Mouse (Mus musculus): ENCODE data around the gene Notch4. TPM values are rescaled to one million over a fixed set of nuclear protein-coding genes. Genes with fewer than 3 reads are reported as not detected.
"Not testable (repeated sequence)": the region's sequence is repeated elsewhere in the genome, so short reads cannot be mapped to it uniquely, and the experiment has no call there.

The Notch4 gene
- polyA plus RNA-seq (2015; fragmentation: Nextera tagmentation; extraction: Ambion mirVana), result 7.2 and 11.8 TPM in 2 replicates

GRCm38 (mm10) chr17:34564003-34564421, at the start of gene Notch4:
Gene Notch4 (plus strand): TSS chr17:34564268.
- Histone ChIP-seq H3K4me1 (no peaks in the 10 kb centered on the region), H3K4me3 (no peak within 1 kb of the TSS), H3K27ac (0 out of 2 replicates have a peak within 1 kb of the TSS, but pooled peaks have one; percentile 21), H3K4me2 (0 out of 2 replicates have a peak within 1 kb of the TSS, but pooled peaks have one; percentile 12), H3K9me3 (no peaks in the 10 kb centered on the region), H3K27me3 (replicated peaks) (0 out of 2 replicates have a peak, but pooled peaks cover 5% of the 10 kb centered on the region), H3K9ac (no peak within 1 kb of the TSS), H3K36me3 (replicated peaks) (no peaks in the 10 kb centered on the region)
- ATAC-seq (replicated peaks), result no peak
- 17% methylated on average over 6 of the region's 6 CpGs for WGBS

- Histone ChIP-seq H3K9me3 (no peaks in the 10 kb centered on the region), H3K4me2 (no peak overlapping the region), H3K27me3 (replicated peaks) (no peaks in the 10 kb centered on the region), H3K9ac (no peak overlapping the region), H3K4me3 (no peak overlapping the region), H3K36me3 (replicated peaks) (no peaks in the 10 kb centered on the region), H3K27ac (no peak overlapping the region), H3K4me1 (no peaks in the 10 kb centered on the region)
- 83% methylated on average over 2 of the region's 2 CpGs for WGBS
- no peak for ATAC-seq (replicated peaks)
Observed at GRCm38 (mm10) chr17:34516514-34516913, 47.6 kb upstream of the Notch4 start.

GRCm38 (mm10) chr17:34517252-34517651, 46.8 kb upstream of the Notch4 start, which contains the start of gene Btnl6:
Gene Btnl6 (minus strand): TSS chr17:34517352.
- no peak within 1 kb of the TSS for H3K4me2 ChIP-seq
- no peaks in the 10 kb centered on the region for H3K4me1 ChIP-seq
- no peaks in the 10 kb centered on the region for H3K9me3 ChIP-seq
- no peak for ATAC-seq (replicated peaks)
- WGBS, result 84% methylated on average over 4 of the region's 4 CpGs
- no peaks in the 10 kb centered on the region for H3K36me3 ChIP-seq (replicated peaks)
- no peak within 1 kb of the TSS for H3K27ac ChIP-seq
- no peak within 1 kb of the TSS for H3K4me3 ChIP-seq
- H3K9ac ChIP-seq, result no peak within 1 kb of the TSS
- H3K27me3 ChIP-seq (replicated peaks), result no peaks in the 10 kb centered on the region

GRCm38 (mm10) chr17:34517795-34518194, 46.3 kb upstream of the Notch4 start:
- no peaks in the 10 kb centered on the region for H3K4me1 ChIP-seq
- 93% methylated on average over 4 of the region's 4 CpGs for WGBS
- no peaks in the 10 kb centered on the region for H3K36me3 ChIP-seq (replicated peaks)
- H3K4me3 ChIP-seq, result no peak overlapping the region
- H3K27ac ChIP-seq, result no peak overlapping the region
- H3K9me3 ChIP-seq, result no peaks in the 10 kb centered on the region
- H3K9ac ChIP-seq, result no peak overlapping the region
- H3K27me3 ChIP-seq (replicated peaks), result no peaks in the 10 kb centered on the region
- ATAC-seq (replicated peaks), result no peak
- no peak overlapping the region for H3K4me2 ChIP-seq

- WGBS, result 81% methylated on average over 3 of the region's 3 CpGs
- not testable (repeated sequence) for H3K36me3 ChIP-seq (replicated peaks); H3K4me2 ChIP-seq; H3K27ac ChIP-seq; H3K9ac ChIP-seq; H3K4me1 ChIP-seq; H3K4me3 ChIP-seq; ATAC-seq (replicated peaks); H3K9me3 ChIP-seq; H3K27me3 ChIP-seq (replicated peaks)
Observed at GRCm38 (mm10) chr17:34518571-34518970, 45.5 kb upstream of the Notch4 start.

GRCm38 (mm10) chr17:34519001-34519400, 45.1 kb upstream of the Notch4 start:
- H3K9me3 ChIP-seq, result no peaks in the 10 kb centered on the region
- no peak overlapping the region for H3K27ac ChIP-seq
- no peak for ATAC-seq (replicated peaks)
- H3K36me3 ChIP-seq (replicated peaks), result no peaks in the 10 kb centered on the region
- H3K9ac ChIP-seq, result no peak overlapping the region
- no peaks in the 10 kb centered on the region for H3K27me3 ChIP-seq (replicated peaks)
- H3K4me1 ChIP-seq, result no peaks in the 10 kb centered on the region
- no peak overlapping the region for H3K4me3 ChIP-seq
- H3K4me2 ChIP-seq, result no peak overlapping the region
- WGBS, result 86% methylated on average over 1 of the region's 1 CpGs

GRCm38 (mm10) chr17:34532671-34533070, 31.4 kb upstream of the Notch4 start:
- no peak for ATAC-seq (replicated peaks)
- H3K27me3 ChIP-seq (replicated peaks), result no peaks in the 10 kb centered on the region
- 82% methylated on average over 3 of the region's 3 CpGs for WGBS

GRCm38 (mm10) chr17:34543567-34543966, 20.5 kb upstream of the Notch4 start:
- H3K4me3 ChIP-seq; H3K9me3 ChIP-seq; H3K36me3 ChIP-seq (replicated peaks); H3K27me3 ChIP-seq (replicated peaks); H3K4me2 ChIP-seq; H3K9ac ChIP-seq; ATAC-seq (replicated peaks); H3K4me1 ChIP-seq; H3K27ac ChIP-seq: not testable (repeated sequence)
- 95% methylated on average over 13 of the region's 13 CpGs for WGBS

More at GRCm38 (mm10) chr17:34532671-34533070, 31.4 kb upstream of the Notch4 start:
- Histone ChIP-seq H3K27ac (no peak overlapping the region), H3K4me3 (no peak overlapping the region), H3K4me2 (no peak overlapping the region), H3K4me1 (no peaks in the 10 kb centered on the region), H3K9me3 (no peaks in the 10 kb centered on the region), H3K9ac (no peak overlapping the region), H3K36me3 (replicated peaks) (no peaks in the 10 kb centered on the region)

- no peaks in the 10 kb centered on the region for H3K4me1 ChIP-seq
- 90% methylated on average over 1 of the region's 1 CpGs for WGBS
- no peak overlapping the region for H3K4me3 ChIP-seq
- no peaks in the 10 kb centered on the region for H3K27me3 ChIP-seq (replicated peaks)
- no peak for ATAC-seq (replicated peaks)
- H3K4me2 ChIP-seq, result no peak overlapping the region
- H3K9ac ChIP-seq, result no peak overlapping the region
- H3K9me3 ChIP-seq, result no peaks in the 10 kb centered on the region
- no peak overlapping the region for H3K27ac ChIP-seq
- no peaks in the 10 kb centered on the region for H3K36me3 ChIP-seq (replicated peaks)
Observed at GRCm38 (mm10) chr17:34546797-34547196, 17.3 kb upstream of the Notch4 start.

- Histone ChIP-seq H3K27ac (no peak overlapping the region), H3K9ac (no peak overlapping the region), H3K4me1 (no peaks in the 10 kb centered on the region), H3K27me3 (replicated peaks) (no peaks in the 10 kb centered on the region), H3K9me3 (no peaks in the 10 kb centered on the region), H3K36me3 (replicated peaks) (no peaks in the 10 kb centered on the region), H3K4me3 (no peak overlapping the region), H3K4me2 (no peak overlapping the region)
- no peak for ATAC-seq (replicated peaks)
- WGBS, result 93% methylated on average over 4 of the region's 4 CpGs
Observed at GRCm38 (mm10) chr17:34547601-34548000, 16.5 kb upstream of the Notch4 start.

GRCm38 (mm10) chr17:34549156-34549555, 14.9 kb upstream of the Notch4 start:
- WGBS, result 98% methylated on average over 3 of the region's 3 CpGs

GRCm38 (mm10) chr17:34549843-34550242, 14.2 kb upstream of the Notch4 start:
- no peak overlapping the region for H3K4me2 ChIP-seq
- no peaks in the 10 kb centered on the region for H3K4me1 ChIP-seq
- no peaks in the 10 kb centered on the region for H3K36me3 ChIP-seq (replicated peaks)
- 76% methylated on average over 2 of the region's 2 CpGs for whole genome bisulfite sequencing
- H3K9me3 ChIP-seq, result no peaks in the 10 kb centered on the region
- H3K27ac ChIP-seq, result no peak overlapping the region
- no peak overlapping the region for H3K4me3 ChIP-seq
- H3K9ac ChIP-seq, result no peak overlapping the region
- no peak for ATAC-seq (replicated peaks)
- no peaks in the 10 kb centered on the region for H3K27me3 ChIP-seq (replicated peaks)

More at GRCm38 (mm10) chr17:34549156-34549555, 14.9 kb upstream of the Notch4 start:
- no peak for ATAC-seq (replicated peaks)
- Histone ChIP-seq H3K4me3 (no peak overlapping the region), H3K27me3 (replicated peaks) (no peaks in the 10 kb centered on the region), H3K4me1 (no peaks in the 10 kb centered on the region), H3K9ac (no peak overlapping the region), H3K4me2 (no peak overlapping the region), H3K9me3 (no peaks in the 10 kb centered on the region), H3K27ac (no peak overlapping the region), H3K36me3 (replicated peaks) (no peaks in the 10 kb centered on the region)

- Histone ChIP-seq H3K4me1 (no peaks in the 10 kb centered on the region), H3K27ac (no peak overlapping the region), H3K27me3 (replicated peaks) (no peaks in the 10 kb centered on the region), H3K9ac (no peak overlapping the region), H3K9me3 (no peaks in the 10 kb centered on the region), H3K4me2 (no peak overlapping the region), H3K4me3 (no peak overlapping the region), H3K36me3 (replicated peaks) (no peaks in the 10 kb centered on the region)
- WGBS, result 24% methylated on average over 5 of the region's 5 CpGs
- no peak for ATAC-seq (replicated peaks)
Observed at GRCm38 (mm10) chr17:34555483-34555882, 8.6 kb upstream of the Notch4 start.

All from midbrain, embryonic 15.5 days (tissue).